Mouse (Mus musculus) lung, adult 2 months (tissue): ENCODE results near the gene Me3. TPM values are rescaled to one million over a fixed set of nuclear protein-coding genes. Genes with fewer than 3 reads are reported as not detected.

Experiments
- DNase-seq: peaks from one replicate; pipeline ENCODE4 v3.0.0; 2022
- H3K4me1 ChIP-seq: fragments of 200-500 bp; 2 replicates; pipeline ENCODE4 v1.6.1; 2011; ENCODE audit warnings: low read length; ENCODE audit not compliant: control insufficient read depth, insufficient read depth
- H3K4me3 ChIP-seq: fragments of 200-500 bp; replicated peaks from 2 replicates; pipeline ENCODE3; 2011; ENCODE audit warnings: low read depth, mild to moderate bottlenecking, control low read depth, low read length; ENCODE audit errors: extremely low read depth
- CTCF ChIP-seq: fragments of 200-500 bp; IDR thresholded peaks from 2 replicates; pipeline ENCODE4 v1.5.1; 2011; ENCODE audit warnings: mild to moderate bottlenecking, low read length, control low read depth; ENCODE audit not compliant: insufficient read depth
- POLR2A ChIP-seq: fragments of 200-500 bp; IDR thresholded peaks from 2 replicates; pipeline ENCODE4 v1.6.1; 2011; ENCODE audit warnings: low read depth, mild to moderate bottlenecking, control low read depth, low read length, borderline replicate concordance; ENCODE audit errors: extremely low read depth
- WGBS: fragments of 180-500 bp; shearing (Covaris S2); methylation state at CpG from one replicate; pipeline ENCODE4 v1.1.7; 2018; 5-methylcytosine and 5-hydroxymethylcytosine counted together
- polyA plus RNA-seq: library from polyadenylated mRNA; depleted of rRNA; stranded (reverse); fragments of >200 nt; gene quantifications from 2 replicates; pipeline ENCODE4 v1.2.3, GENCODE M21; 2012

Me3 gene
- polyA plus RNA-seq, 1 experiment = 5.4 TPM

DNA sequence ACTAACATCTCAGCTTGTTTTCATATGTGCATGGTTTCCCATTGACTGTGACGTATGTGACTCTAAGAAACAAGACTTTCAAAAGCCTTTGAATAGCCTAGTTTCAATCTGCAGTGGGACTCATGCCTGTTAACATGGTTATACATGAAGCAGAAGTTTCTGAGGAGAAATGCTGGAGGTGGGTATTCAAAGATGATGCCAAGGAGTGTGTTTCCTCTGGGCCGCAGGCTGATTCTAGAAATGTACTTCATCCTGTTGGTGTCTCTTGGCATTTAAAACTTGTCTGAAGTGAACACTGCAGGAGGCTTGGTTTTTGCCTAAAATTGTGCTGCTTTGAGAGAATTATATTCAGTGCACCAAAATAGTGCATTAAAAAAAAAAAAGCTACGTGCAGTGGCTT, 34.2 kb downstream of the Me3 start:
- TF ChIP-seq CTCF (no peak), POLR2A (no peak)
- Histone ChIP-seq H3K4me3 (no peak overlapping the region), H3K4me1 (peaks cover 3% of the 10 kb centered on the region; the same call in 1 of the 2 replicates)
- no peak for DNase-seq
- WGBS = 86% methylated on average over 3 of the region's 3 CpGs

DNA sequence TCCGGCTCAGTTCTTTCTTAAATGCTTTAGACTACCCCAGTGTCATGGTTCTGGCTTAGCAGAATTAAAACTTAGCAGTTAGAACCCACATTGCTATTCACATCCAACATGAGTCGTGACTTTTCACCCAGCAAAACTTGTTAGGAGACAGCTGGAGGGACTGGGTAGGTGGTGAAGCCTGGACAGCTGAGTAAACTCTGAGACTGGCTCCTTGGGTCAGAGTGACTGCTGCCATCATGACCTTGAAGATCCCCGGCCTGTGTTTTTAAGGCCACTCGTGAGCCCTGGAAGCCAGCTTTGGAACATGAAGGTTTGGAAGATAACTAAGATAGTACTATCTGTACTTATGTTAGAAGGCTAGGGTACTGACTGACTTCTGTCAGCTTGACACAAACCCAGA, 35.4 kb downstream of the Me3 start:
- 79% methylated on average over 4 of the region's 4 CpGs for WGBS
- DNase-seq = no peak
- H3K4me3 ChIP-seq = no peak overlapping the region
- TF ChIP-seq POLR2A (no peak), CTCF (no peak)
- H3K4me1 ChIP-seq = peaks cover 3% of the 10 kb centered on the region; the same call in 1 of the 2 replicates

DNA sequence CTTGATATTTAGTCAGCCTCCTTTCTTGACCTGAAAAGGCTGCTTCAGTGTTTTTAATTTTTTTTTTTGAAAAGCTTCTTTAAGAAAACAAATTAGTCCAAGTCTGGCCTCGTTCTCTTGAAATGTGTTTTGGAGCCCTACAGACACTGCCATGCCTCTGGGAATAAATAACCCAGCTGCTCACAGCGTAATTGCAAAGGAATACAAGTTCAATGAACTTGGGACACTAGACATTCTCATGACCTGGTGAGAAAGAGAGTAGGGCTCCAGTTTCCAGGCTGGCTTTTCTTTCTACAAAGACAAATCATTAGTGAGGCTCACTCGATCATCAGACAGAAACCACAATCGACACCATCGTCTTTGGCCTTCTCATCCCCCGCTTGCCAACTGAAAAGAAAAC, 37.3 kb downstream of the Me3 start:
- TF ChIP-seq CTCF = no peak
- no peak for TF ChIP-seq POLR2A
- Histone ChIP-seq H3K4me3 (no peak overlapping the region), H3K4me1 (peaks cover 3% of the 10 kb centered on the region; the same call in 1 of the 2 replicates)
- no peak for DNase-seq
- 69% methylated on average over 6 of the region's 6 CpGs for WGBS

DNA sequence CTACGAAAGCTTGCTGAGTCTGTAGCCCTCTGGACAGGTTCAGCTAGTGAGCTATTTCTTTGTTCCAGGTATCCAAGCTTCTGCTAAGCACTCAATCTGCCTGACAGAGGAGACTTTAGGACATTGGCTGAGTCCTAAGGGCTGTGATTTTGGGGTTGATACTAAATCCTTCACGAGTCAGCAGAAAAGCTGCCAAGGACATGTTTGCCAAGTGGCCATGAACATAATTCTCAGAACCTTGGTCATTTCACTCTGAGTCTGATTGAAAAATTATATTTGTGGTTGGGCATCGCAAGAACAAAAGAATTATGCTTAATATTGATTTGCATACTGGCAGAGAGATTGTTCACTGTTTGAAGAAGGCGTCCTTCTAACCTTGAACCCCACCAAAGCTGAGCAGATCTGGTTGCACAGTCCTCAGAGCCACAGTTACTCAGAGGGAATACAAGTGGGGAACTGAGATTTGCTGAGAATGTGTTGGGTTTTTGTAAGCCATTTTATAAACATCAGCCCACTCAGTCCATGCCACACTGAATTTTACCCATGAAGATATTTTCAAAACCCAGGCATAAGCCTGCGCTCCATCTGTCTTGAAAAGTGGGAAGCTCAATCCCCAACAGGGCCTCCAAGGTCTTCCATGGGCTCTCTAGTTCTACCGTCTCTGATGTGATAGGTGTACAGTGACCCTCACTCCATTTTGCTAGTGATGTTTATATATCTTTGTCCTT, 39.1 kb downstream of the Me3 start:
- TF ChIP-seq POLR2A (no peak), CTCF (no peak)
- WGBS = 82% methylated on average over 6 of the region's 6 CpGs

DNA sequence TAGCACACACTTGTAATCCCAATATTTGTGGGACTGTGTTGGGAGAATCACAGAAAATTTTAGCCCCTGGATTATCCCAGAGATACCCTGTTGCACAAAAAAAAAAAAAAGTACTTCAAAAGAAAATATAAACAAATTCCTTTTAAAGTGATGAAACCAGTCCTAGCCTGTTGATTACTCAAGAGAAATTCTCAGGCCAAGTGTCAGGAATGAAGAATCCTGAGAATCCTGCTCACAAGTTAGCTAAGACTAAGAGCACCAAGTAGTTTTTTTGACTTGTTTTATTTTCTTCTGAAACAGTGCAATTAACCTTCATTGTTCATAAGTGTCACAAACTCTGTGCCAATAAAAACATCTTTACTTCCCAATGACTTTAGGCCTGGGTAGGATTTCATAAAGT, 44.0 kb downstream of the Me3 start:
- no peak overlapping the region for H3K4me3 ChIP-seq
- DNase-seq = no peak
- no peak for TF ChIP-seq POLR2A

More for the DNA sequence above, 39.1 kb downstream of the Me3 start:
- Histone ChIP-seq H3K4me1 (peaks cover 3% of the 10 kb centered on the region; the same call in 1 of the 2 replicates), H3K4me3 (no peak overlapping the region)
- no peak for DNase-seq

DNA sequence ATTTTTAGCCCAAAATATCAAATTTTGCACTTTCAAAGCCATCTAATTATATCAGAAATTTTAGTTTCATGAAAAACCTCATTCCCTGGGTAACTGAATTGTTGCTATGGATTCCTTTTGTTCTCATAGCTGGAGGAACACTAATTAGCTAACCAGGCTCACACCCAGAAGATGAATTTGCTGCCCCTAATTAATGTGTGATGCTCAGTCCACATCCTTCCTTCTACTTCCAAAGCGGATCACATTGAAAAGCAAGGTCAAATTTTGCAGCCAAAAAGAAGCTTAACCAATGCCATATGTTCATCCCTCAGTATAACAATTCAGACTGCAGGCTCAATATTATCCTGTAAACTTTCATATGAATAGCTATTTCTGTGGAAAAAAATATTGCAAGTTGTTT, 45.7 kb downstream of the Me3 start:
- DNase-seq = no peak
- Histone ChIP-seq H3K4me1 (no peaks in the 10 kb centered on the region), H3K4me3 (no peak overlapping the region)
- TF ChIP-seq CTCF = no peak
- TF ChIP-seq POLR2A = no peak
- 84% methylated on average over 1 of the region's 1 CpGs for whole genome bisulfite sequencing

More for the DNA sequence above, 44.0 kb downstream of the Me3 start:
- H3K4me1 ChIP-seq = no peaks in the 10 kb centered on the region

DNA sequence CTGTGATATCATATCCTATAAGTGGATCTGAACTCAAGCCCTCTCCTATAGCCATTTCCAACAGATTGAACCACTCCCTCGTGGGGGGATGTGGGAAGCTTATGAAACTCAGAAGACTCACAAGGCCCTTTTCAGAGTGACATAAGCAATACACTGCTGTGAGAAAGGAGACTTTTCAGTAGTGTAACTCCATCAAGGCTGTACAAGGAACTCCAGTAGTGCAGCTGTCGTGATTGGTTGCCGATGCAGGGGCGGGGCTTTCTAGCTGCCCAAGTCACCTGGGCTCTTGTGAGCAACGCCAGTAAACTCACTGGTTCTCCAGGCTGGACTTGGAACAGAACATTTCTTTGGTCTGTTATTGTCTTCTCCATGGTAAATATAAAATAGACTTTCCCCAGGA, 46.5 kb downstream of the Me3 start:
- no peaks in the 10 kb centered on the region for H3K4me1 ChIP-seq
- 82% methylated on average over 5 of the region's 5 CpGs for WGBS
- no peak overlapping the region for H3K4me3 ChIP-seq
- TF ChIP-seq CTCF (no peak), POLR2A (no peak)
- DNase-seq = no peak

DNA sequence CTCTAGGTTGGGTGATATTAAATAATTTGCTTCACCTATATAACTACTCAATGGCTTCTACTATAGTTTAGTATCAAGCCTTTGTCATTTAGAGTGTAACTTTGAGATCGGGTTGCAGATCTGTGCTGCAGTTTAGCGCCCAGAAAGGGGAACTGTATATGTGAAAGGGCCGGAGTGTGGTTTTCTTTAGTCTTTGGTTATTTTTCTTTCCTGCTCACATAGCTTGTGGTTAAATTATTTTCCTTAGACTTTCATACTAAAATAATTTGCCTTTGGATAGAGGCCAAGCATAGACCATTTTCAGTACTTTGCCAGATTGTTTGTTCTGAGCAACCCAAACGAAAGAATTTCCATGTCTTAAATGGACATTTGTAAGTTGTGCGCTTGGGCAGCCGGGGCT, 46.9 kb downstream of the Me3 start:
- DNase-seq = no peak
- 72% methylated on average over 6 of the region's 6 CpGs for WGBS
- Histone ChIP-seq H3K4me3 (no peak overlapping the region), H3K4me1 (no peaks in the 10 kb centered on the region)
- TF ChIP-seq CTCF (no peak), POLR2A (no peak)

DNA sequence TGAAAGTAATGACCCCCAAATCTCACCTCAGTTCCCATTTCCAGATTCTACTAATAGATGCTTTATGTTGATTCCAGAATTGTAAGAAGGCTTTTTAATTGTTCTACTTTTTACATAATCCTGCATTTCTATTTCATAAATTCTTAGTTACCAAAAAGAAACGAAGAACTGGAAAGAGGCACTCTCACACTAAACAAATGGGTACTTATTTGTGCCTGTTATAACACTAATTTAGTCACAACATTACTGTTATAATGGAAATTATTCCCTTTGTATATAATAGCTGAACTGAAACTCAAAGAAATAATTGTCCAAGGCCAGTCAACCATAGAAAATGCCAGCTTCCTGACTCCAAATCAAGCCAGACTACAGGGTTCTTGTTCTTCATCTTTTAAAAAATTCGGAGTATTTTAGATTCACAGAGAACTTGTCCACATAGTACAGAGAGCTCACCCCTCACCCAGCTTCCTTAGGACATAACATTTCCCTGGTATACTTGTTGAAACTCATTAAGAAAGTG, 47.5 kb downstream of the Me3 start:
- TF ChIP-seq CTCF (no peak), POLR2A (no peak)
- no peaks in the 10 kb centered on the region for H3K4me1 ChIP-seq
- no peak for DNase-seq
- H3K4me3 ChIP-seq = no peak overlapping the region
- whole genome bisulfite sequencing = 70% methylated on average over 2 of the region's 2 CpGs

DNA sequence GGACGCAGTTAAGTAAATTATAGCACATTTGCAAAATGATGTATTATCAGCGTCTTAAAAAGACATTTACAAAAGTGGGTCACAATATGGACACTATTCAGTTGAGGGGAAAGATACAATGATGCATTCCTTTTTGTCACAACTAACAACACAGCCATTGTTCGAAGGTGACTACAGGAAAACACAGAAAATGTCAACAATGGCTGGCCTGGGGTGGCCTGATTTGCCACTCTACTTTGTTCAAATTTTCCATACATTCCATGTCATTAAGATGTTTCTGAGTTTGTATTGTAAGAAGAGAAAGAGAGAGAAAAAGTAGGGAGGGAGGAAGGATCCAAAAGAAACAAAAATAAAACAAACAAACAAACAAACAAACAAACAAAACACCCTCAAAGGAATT, 48.7 kb downstream of the Me3 start:
- TF ChIP-seq POLR2A (no peak), CTCF (no peak)
- DNase-seq = no peak
- WGBS = 79% methylated on average over 3 of the region's 3 CpGs
- H3K4me1 ChIP-seq = no peaks in the 10 kb centered on the region
- H3K4me3 ChIP-seq = no peak overlapping the region
